Comparison of ENCODE assay signal across 8 mouse cellular contexts in the genomic region with DNA sequence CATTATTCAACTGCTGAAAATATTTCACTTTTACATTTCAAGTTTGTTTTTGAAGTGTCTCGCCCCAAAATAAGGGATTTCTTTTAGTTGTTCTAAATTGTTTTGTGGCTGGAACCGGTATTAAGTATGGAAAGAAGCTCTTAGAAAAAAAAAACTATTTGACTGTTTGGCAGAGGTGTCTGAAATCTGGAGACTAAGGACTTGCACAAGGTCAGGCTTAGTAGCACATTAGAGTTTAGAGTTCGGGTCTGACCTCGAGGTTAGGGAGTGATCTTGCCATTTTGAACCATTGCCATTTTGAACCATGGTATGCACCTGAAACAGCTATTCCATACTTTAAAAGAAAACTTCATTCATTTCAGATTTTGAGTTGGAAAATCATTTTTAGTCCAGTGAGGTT. TPM values are rescaled to one million over a fixed set of nuclear protein-coding genes. Genes with fewer than 3 reads are reported as not detected.
DNase-seq lines count a peak whose midpoint lies in the region; ATAC-seq and TF ChIP-seq lines count a peak whose summit lies in the region.

No protein-coding gene starts in this region.

- no peak for DNase-seq in layer of hippocampus, adult 2 months (ENCODE audit: low spot score in 2 of 2)
- no peak for DNase-seq in layer of hippocampus, postnatal 25 days (ENCODE audit: extremely low spot score in 1 of 2, low spot score in 1 of 2)
- peak; percentile 63 for DNase-seq in heart, postnatal 0 days (ENCODE audit: low spot score)
- no peak for DNase-seq in midbrain, embryonic 10.5 days (ENCODE audit: low spot score)
- no peak for DNase-seq in left cerebral cortex, postnatal 4 days
- no peak for DNase-seq in T-cell, adult 2 months (ENCODE audit: low spot score)
- DNase-seq in thymus, postnatal 10 days (ENCODE audit: low spot score in 2 of 2), result no peak

- peak overlapping the region; percentile 100 for H3K27ac ChIP-seq in layer of hippocampus, adult 2 months
- H3K27ac ChIP-seq in bone marrow macrophage, adult 2 months (ENCODE audit: insufficient read depth, low read depth, low read length), result peak overlapping the region; percentile 91
- peak overlapping the region; percentile 100 for H3K27ac ChIP-seq in heart, postnatal 0 days (ENCODE audit: low read depth)
- peak overlapping the region; percentile 100 for H3K27ac ChIP-seq in midbrain, embryonic 10.5 days (replicated peaks)

- H3K36me3 ChIP-seq in heart, postnatal 0 days (replicated peaks; ENCODE audit: control insufficient read depth, insufficient read depth, low read length), result peaks cover 18% of the 10 kb centered on the region
- H3K36me3 ChIP-seq in midbrain, embryonic 10.5 days, result peaks cover 23% of the 10 kb centered on the region

- peak overlapping the region; percentile 78 for H3K4me3 ChIP-seq in layer of hippocampus, adult 2 months
- H3K4me3 ChIP-seq in bone marrow macrophage, adult 2 months (ENCODE audit: insufficient read depth, low read length), result peak overlapping the region; percentile 81
- H3K4me3 ChIP-seq in heart, postnatal 0 days (ENCODE audit: low read depth, low read length), result peak overlapping the region; percentile 94
- peak overlapping the region; percentile 95 for H3K4me3 ChIP-seq in midbrain, embryonic 10.5 days

- H3K9me3 ChIP-seq in heart, postnatal 0 days (replicated peaks; ENCODE audit: control insufficient read depth, low read length), result no peaks in the 10 kb centered on the region
- H3K9me3 ChIP-seq in midbrain, embryonic 10.5 days (replicated peaks), result no peaks in the 10 kb centered on the region

- WGBS in heart, postnatal 0 days, result under 1% methylated on average over 4 of the region's 4 CpGs
- WGBS in midbrain, embryonic 10.5 days, result 1% methylated on average over 4 of the region's 4 CpGs

- no peak for TF ChIP-seq EP300 in heart, postnatal 0 days (IDR thresholded peaks at IDR 0.05; ENCODE audit: low read depth)

- peak overlapping the region; percentile 82 for H3K4me2 ChIP-seq in heart, postnatal 0 days (ENCODE audit: low read depth, low read length)

- TF ChIP-seq POLR2A in bone marrow macrophage, adult 2 months (IDR thresholded peaks at IDR 0.05; ENCODE audit: borderline replicate concordance, low read depth, low read length), result no peak

- H3K9ac ChIP-seq in heart, postnatal 0 days (replicated peaks; ENCODE audit: low read depth, low read length), result peak overlapping the region; percentile 98

- intact Hi-C loops in left cerebral cortex, postnatal 4 days (cut with DNase I), result loop anchor here (10.0 kb wide), 1 partner anchor 291 kb away; no protein-coding TSS in a partner anchor

- H3K27me3 ChIP-seq in heart, postnatal 0 days (ENCODE audit: control insufficient read depth, insufficient read depth, low read length), result no peaks in the 10 kb centered on the region
- H3K27me3 ChIP-seq in midbrain, embryonic 10.5 days (ENCODE audit: low read depth, poor library complexity, severe bottlenecking), result no peaks in the 10 kb centered on the region

- no peak for ATAC-seq in heart, postnatal 0 days (ENCODE audit: insufficient read depth, low read depth)

- TF ChIP-seq CTCF in layer of hippocampus, adult 2 months (conservative IDR thresholded peaks at IDR 0.05), result no peak
- TF ChIP-seq CTCF in bone marrow macrophage, adult 2 months (IDR thresholded peaks at IDR 0.05; ENCODE audit: low read depth, low read length), result no peak
- no peak for TF ChIP-seq CTCF in heart, postnatal 0 days (IDR thresholded peaks at IDR 0.05; ENCODE audit: low read depth)

- peaks cover 11% of the 10 kb centered on the region for H3K4me1 ChIP-seq in bone marrow macrophage, adult 2 months (ENCODE audit: control insufficient read depth, insufficient read depth, low read length)
- H3K4me1 ChIP-seq in heart, postnatal 0 days (ENCODE audit: control insufficient read depth, insufficient read depth), result peaks cover 7% of the 10 kb centered on the region
- H3K4me1 ChIP-seq in midbrain, embryonic 10.5 days, result peaks cover 27% of the 10 kb centered on the region

RNA-seq across cellular contexts. Expression of a gene that starts 1.4 kb away (rescaled TPM):
- total RNA-seq in layer of hippocampus, adult 2 months (2021), result 100 to 1,000 TPM; 137 to 140 TPM
- total RNA-seq in layer of hippocampus, postnatal 25 days (2021), result 100 to 1,000 TPM; 150 to 156 TPM
- 109 and 121 TPM in 2 replicates for polyA plus RNA-seq in bone marrow macrophage, adult 2 months (2012; ENCODE audit: insufficient read depth, insufficient read length, missing spikeins)
- total RNA-seq in heart, postnatal 0 days (2014; rRNA removed; ENCODE audit: low replicate concordance), result 49.8 and 65.5 TPM in 2 replicates
- polyA plus RNA-seq in heart, postnatal 0 days (2015; fragmentation: Nextera tagmentation; extraction: Ambion mirVana), result 113 and 117 TPM in 2 replicates
- 114 and 127 TPM in 2 replicates for polyA plus RNA-seq in midbrain, embryonic 10.5 days (2016; fragmentation: Nextera tagmentation; extraction: Ambion mirVana)
- 100 to 1,000 TPM; 154 to 163 TPM for total RNA-seq in left cerebral cortex, postnatal 4 days (2021)
